Mouse (Mus musculus) heart, adult 11 months (tissue): ENCODE data around the gene Arhgef17.

ENCODE experiments used
- DNase-seq: peaks from one replicate; pipeline ENCODE4 v3.0.0; 2022

Gene Arhgef17

GRCm38 (mm10) chr7:100911246-100911770, 20.6 kb downstream of the Arhgef17 start:
- DNase-seq = peak; percentile 98

- peak; percentile 94 for DNase-seq
Measured at GRCm38 (mm10) chr7:100908567-100908966, 23.3 kb downstream of the Arhgef17 start.

- DNase-seq = peak; percentile 99
Measured at GRCm38 (mm10) chr7:100908061-100908460, 23.8 kb downstream of the Arhgef17 start.

GRCm38 (mm10) chr7:100907231-100907630, 24.7 kb downstream of the Arhgef17 start:
- peak; percentile 97 for DNase-seq

- no peak for DNase-seq
Measured at GRCm38 (mm10) chr7:100906029-100906789, 25.7 kb downstream of the Arhgef17 start.

GRCm38 (mm10) chr7:100905037-100905436, 26.9 kb downstream of the Arhgef17 start:
- no peak for DNase-seq

- peak; percentile 97 for DNase-seq
Measured at GRCm38 (mm10) chr7:100904612-100905011, 27.3 kb downstream of the Arhgef17 start.

- DNase-seq = peak; percentile 91
Measured at GRCm38 (mm10) chr7:100902451-100903137, 29.3 kb downstream of the Arhgef17 start.

- no peak for DNase-seq
Measured at GRCm38 (mm10) chr7:100897828-100898227, 34.1 kb downstream of the Arhgef17 start.

GRCm38 (mm10) chr7:100894833-100895226, 37.1 kb downstream of the Arhgef17 start:
- DNase-seq = no peak

GRCm38 (mm10) chr7:100894057-100894832, 37.7 kb downstream of the Arhgef17 start:
- peak; percentile 94 for DNase-seq

- peak; percentile 96 for DNase-seq
Measured at GRCm38 (mm10) chr7:100893249-100894056, 38.5 kb downstream of the Arhgef17 start.

GRCm38 (mm10) chr7:100886535-100886934, 45.4 kb downstream of the Arhgef17 start:
- DNase-seq = no peak

GRCm38 (mm10) chr7:100884460-100884859, 47.4 kb downstream of the Arhgef17 start:
- no peak for DNase-seq

- DNase-seq = no peak
Measured at GRCm38 (mm10) chr7:100881950-100882349, 50.0 kb downstream of the Arhgef17 start.

- no peak for DNase-seq
Measured at GRCm38 (mm10) chr7:100881531-100881930, 50.4 kb downstream of the Arhgef17 start.

GRCm38 (mm10) chr7:100879595-100879994, 52.3 kb downstream of the Arhgef17 start:
- peak; percentile 96 for DNase-seq

- peak; percentile 93 for DNase-seq
Measured at GRCm38 (mm10) chr7:100876771-100877170, 55.1 kb downstream of the Arhgef17 start.

GRCm38 (mm10) chr7:100876293-100876692, 55.6 kb downstream of the Arhgef17 start:
- peak; percentile 93 for DNase-seq

GRCm38 (mm10) chr7:100875822-100876221, 56.1 kb downstream of the Arhgef17 start:
- no peak for DNase-seq

GRCm38 (mm10) chr7:100873197-100873596, 58.7 kb downstream of the Arhgef17 start:
- DNase-seq = peak; percentile 91

- DNase-seq = peak; percentile 96
Measured at GRCm38 (mm10) chr7:100871892-100872291, 60.0 kb downstream of the Arhgef17 start.
